Mouse (Mus musculus): ENCODE results near the gene Wfdc3.

The Wfdc3 gene

GRCm38 (mm10) chr2:164776130-164776529, 30.4 kb upstream of the Wfdc3 start:
- 90% methylated on average over 6 of the region's 6 CpGs for WGBS

GRCm38 (mm10) chr2:164773989-164774364, 28.2 kb upstream of the Wfdc3 start:
- WGBS = 83% methylated on average over 5 of the region's 5 CpGs

GRCm38 (mm10) chr2:164773229-164773988, 27.7 kb upstream of the Wfdc3 start:
- WGBS = 84% methylated on average over 14 of the region's 14 CpGs

GRCm38 (mm10) chr2:164771123-164771522, 25.4 kb upstream of the Wfdc3 start:
- 57% methylated on average over 8 of the region's 8 CpGs for WGBS

GRCm38 (mm10) chr2:164770279-164770678, 24.5 kb upstream of the Wfdc3 start:
- 3% methylated on average over 15 of the region's 15 CpGs for WGBS

- 2% methylated on average over 53 of the region's 53 CpGs for WGBS
Observed at GRCm38 (mm10) chr2:164769258-164770037, 23.7 kb upstream of the Wfdc3 start, which contains the start of gene Ube2c. Ube2c (plus strand) TSS chr2:164769898.

GRCm38 (mm10) chr2:164767812-164768540, 22.2 kb upstream of the Wfdc3 start:
- 91% methylated on average over 15 of the region's 15 CpGs for WGBS

- 35% methylated on average over 3 of the region's 3 CpGs for WGBS
Observed at GRCm38 (mm10) chr2:164765841-164766240, 20.1 kb upstream of the Wfdc3 start.

- WGBS = 87% methylated on average over 7 of the region's 7 CpGs
Observed at GRCm38 (mm10) chr2:164762593-164762992, 16.9 kb upstream of the Wfdc3 start.

GRCm38 (mm10) chr2:164761971-164762370, 16.2 kb upstream of the Wfdc3 start:
- 98% methylated on average over 4 of the region's 4 CpGs for WGBS

GRCm38 (mm10) chr2:164761502-164761901, 15.8 kb upstream of the Wfdc3 start:
- 92% methylated on average over 2 of the region's 2 CpGs for WGBS

GRCm38 (mm10) chr2:164760059-164760833, 14.5 kb upstream of the Wfdc3 start:
- 86% methylated on average over 4 of the region's 4 CpGs for WGBS

- 73% methylated on average over 1 of the region's 1 CpGs for WGBS
Observed at GRCm38 (mm10) chr2:164758692-164759091, 13.0 kb upstream of the Wfdc3 start.

GRCm38 (mm10) chr2:164757841-164758240, 12.1 kb upstream of the Wfdc3 start:
- WGBS = 93% methylated on average over 11 of the region's 11 CpGs

- 51% methylated on average over 2 of the region's 2 CpGs for WGBS
Observed at GRCm38 (mm10) chr2:164754800-164755199, 9.1 kb upstream of the Wfdc3 start.

GRCm38 (mm10) chr2:164754105-164754504, 8.4 kb upstream of the Wfdc3 start:
- 75% methylated on average over 11 of the region's 11 CpGs for WGBS

- 91% methylated on average over 2 of the region's 2 CpGs for WGBS
Observed at GRCm38 (mm10) chr2:164752454-164752853, 6.7 kb upstream of the Wfdc3 start.

GRCm38 (mm10) chr2:164748991-164749390, 3.3 kb upstream of the Wfdc3 start:
- 61% methylated on average over 6 of the region's 6 CpGs for WGBS

- 75% methylated on average over 4 of the region's 4 CpGs for WGBS
Observed at GRCm38 (mm10) chr2:164748191-164748590, 2.5 kb upstream of the Wfdc3 start.

- WGBS = 51% methylated on average over 8 of the region's 8 CpGs
Observed at GRCm38 (mm10) chr2:164746693-164747092, 962 bp upstream of the Wfdc3 start.

- WGBS = 67% methylated on average over 13 of the region's 13 CpGs
Observed at GRCm38 (mm10) chr2:164744987-164745386, 744 bp downstream of the Wfdc3 start.
